Mouse (Mus musculus) lung, postnatal 0 days (tissue): ENCODE measurements around the gene Prss48.

Experiments
- CTCF ChIP-seq: IDR thresholded peaks from 2 replicates; pipeline ENCODE4 v1.5.1; 2016; ENCODE audit warnings: antibody characterized with exemption, mild to moderate bottlenecking
- EP300 ChIP-seq: IDR thresholded peaks from 2 replicates; pipeline ENCODE4 v1.6.1; 2016; ENCODE audit warnings: antibody characterized with exemption, mild to moderate bottlenecking, control low read depth

- TF ChIP-seq CTCF (no peak), EP300 (no peak)
Observed at GRCm38 (mm10) chr3:85969040-85969439, 33.3 kb downstream of the Prss48 start.
